Mouse (Mus musculus) embryonic facial prominence, embryonic 14.5 days (tissue): Measurements from ENCODE around the gene Gm42742. TPM values are rescaled to one million over a fixed set of nuclear protein-coding genes. Genes with fewer than 3 reads are reported as not detected.
A peak's percentile ranks its signal among the peaks of the same experiment; 100 is the strongest.

ENCODE experiments used
- ATAC-seq: fragments of 200-750 bp; cut with Nextera tagmentation; 2 replicates; pipeline ENCODE4 v1.8.0; 2017; ENCODE audit warnings: low read depth, moderate number of reproducible peaks, moderate TSS enrichment
- DNase-seq: peaks from one replicate; pipeline ENCODE4 v3.0.0-alpha.2; 2015; ENCODE audit warnings: low spot score
- H3K27ac ChIP-seq: fragments of 300-500 bp; sonication (generic); replicated peaks from 2 replicates; pipeline ENCODE4 v1.5.1; 2014; ENCODE audit warnings: low read depth, mild to moderate bottlenecking, low read length, moderate library complexity
- H3K27me3 ChIP-seq: fragments of 300-500 bp; sonication (generic); replicated peaks from 2 replicates; pipeline ENCODE4 v1.6.1; 2014; ENCODE audit warnings: low read length; ENCODE audit not compliant: control insufficient read depth, insufficient read depth
- H3K36me3 ChIP-seq: fragments of 300-500 bp; sonication (generic); 2 replicates; pipeline ENCODE4 v1.6.1; 2014; ENCODE audit warnings: low read length, mixed read lengths; ENCODE audit not compliant: control insufficient read depth, insufficient read depth
- H3K4me1 ChIP-seq: fragments of 300-500 bp; sonication (generic); 2 replicates; pipeline ENCODE4 v1.6.1; 2014; ENCODE audit warnings: antibody characterized with exemption, low read length; ENCODE audit not compliant: control insufficient read depth, insufficient read depth
- H3K4me2 ChIP-seq: fragments of 300-500 bp; sonication (generic); 2 replicates; pipeline ENCODE4 v1.6.1; 2014; ENCODE audit warnings: low read depth, mild to moderate bottlenecking, low read length, moderate library complexity, mixed read lengths
- H3K4me3 ChIP-seq: fragments of 300-500 bp; sonication (generic); 2 replicates; pipeline ENCODE4 v1.5.1; 2014; ENCODE audit warnings: low read depth, mild to moderate bottlenecking, low read length
- H3K9ac ChIP-seq: fragments of 300-500 bp; sonication (generic); 2 replicates; pipeline ENCODE4 v1.6.1; 2014; ENCODE audit warnings: low read depth, mild to moderate bottlenecking, low read length, moderate library complexity, mixed read lengths
- H3K9me3 ChIP-seq: fragments of 300-500 bp; sonication (generic); 2 replicates; pipeline ENCODE4 v1.6.1; 2016; ENCODE audit warnings: low read length; ENCODE audit not compliant: control insufficient read depth
- WGBS: fragments of 180-500 bp; shearing (Covaris S2); extraction: QIAGEN DNeasy Blood & Tissue Kit; methylation state at CpG from one replicate; pipeline ENCODE4 v1.1.7; 2014; 5-methylcytosine and 5-hydroxymethylcytosine counted together
- polyA plus RNA-seq: library from polyadenylated mRNA; unstranded; fragments of >200 nt; fragmentation: Nextera tagmentation; extraction: Ambion mirVana; gene quantifications from 2 replicates; pipeline ENCODE4 v1.2.1, GENCODE M21; 2014

Gene Gm42742
- polyA plus RNA-seq, 1 experiment from 2014 or later, result 53.5 TPM

GRCm38 (mm10) chr7:127026984-127027726, 6.3 kb upstream of the Gm42742 start, which contains the start of gene Maz:
Gene Maz, minus strand, starts transcription at chr7:127027037.
- peak within 1 kb of the TSS; percentile 98 for H3K9ac ChIP-seq
- no peaks in the 10 kb centered on the region for H3K9me3 ChIP-seq
- peak within 1 kb of the TSS; percentile 99 for H3K27ac ChIP-seq
- peaks cover 18% of the 10 kb centered on the region for H3K4me1 ChIP-seq
- H3K27me3 ChIP-seq, result no peaks in the 10 kb centered on the region
- ATAC-seq, result peak; percentile 92
- H3K36me3 ChIP-seq, result peaks cover 64% of the 10 kb centered on the region
- peak; percentile 99 for DNase-seq
- H3K4me3 ChIP-seq, result peak within 1 kb of the TSS; percentile 87
- 2% methylated on average over 29 of the region's 63 CpGs for WGBS
- H3K4me2 ChIP-seq, result peak within 1 kb of the TSS; percentile 79

GRCm38 (mm10) chr7:127026616-127026983, 5.7 kb upstream of the Gm42742 start:
- Histone ChIP-seq H3K9me3 (no peaks in the 10 kb centered on the region), H3K36me3 (peaks cover 61% of the 10 kb centered on the region), H3K4me1 (peaks cover 18% of the 10 kb centered on the region), H3K9ac (peak overlapping the region; percentile 98), H3K4me3 (peak overlapping the region; percentile 87), H3K27ac (peak overlapping the region; percentile 99), H3K4me2 (peak overlapping the region; percentile 79), H3K27me3 (no peaks in the 10 kb centered on the region)
- ATAC-seq (peak; percentile 1; the same call in 1 of the 2 replicates), DNase-seq (no peak)
- WGBS, result no CpG with 5 or more reads among the region's 48 CpGs

GRCm38 (mm10) chr7:127026161-127026600, 5.3 kb upstream of the Gm42742 start:
- Histone ChIP-seq H3K36me3 (peaks cover 57% of the 10 kb centered on the region), H3K9ac (peak overlapping the region; percentile 98), H3K4me2 (peak overlapping the region; percentile 79), H3K27ac (peak overlapping the region; percentile 99), H3K4me1 (peaks cover 18% of the 10 kb centered on the region), H3K27me3 (no peaks in the 10 kb centered on the region), H3K4me3 (peak overlapping the region; percentile 87), H3K9me3 (no peaks in the 10 kb centered on the region)
- DNase-seq, result peak; percentile 88
- WGBS, result 0% methylated on average over 7 of the region's 48 CpGs
- peak; percentile 16 for ATAC-seq

- peaks cover 18% of the 10 kb centered on the region for H3K4me1 ChIP-seq
- WGBS, result 1% methylated on average over 17 of the region's 65 CpGs
Observed at GRCm38 (mm10) chr7:127025556-127026160, 4.8 kb upstream of the Gm42742 start.

GRCm38 (mm10) chr7:127024755-127025555, 4.1 kb upstream of the Gm42742 start:
- ATAC-seq, result peak; percentile 23
- peak overlapping the region; percentile 87 for H3K4me3 ChIP-seq
- H3K4me2 ChIP-seq, result peak overlapping the region; percentile 79
- peak overlapping the region; percentile 99 for H3K27ac ChIP-seq
- 2% methylated on average over 26 of the region's 30 CpGs for WGBS
- DNase-seq, result peak; percentile 94
- H3K9ac ChIP-seq, result peak overlapping the region; percentile 98
- peaks cover 44% of the 10 kb centered on the region for H3K36me3 ChIP-seq
- H3K9me3 ChIP-seq, result no peaks in the 10 kb centered on the region
- H3K27me3 ChIP-seq, result no peaks in the 10 kb centered on the region
- peaks cover 21% of the 10 kb centered on the region for H3K4me1 ChIP-seq

More at GRCm38 (mm10) chr7:127025556-127026160, 4.8 kb upstream of the Gm42742 start:
- ATAC-seq (no peak), DNase-seq (peak; percentile 44)
- Histone ChIP-seq H3K4me2 (peak overlapping the region; percentile 79), H3K4me3 (peak overlapping the region; percentile 87), H3K9me3 (no peaks in the 10 kb centered on the region), H3K27me3 (no peaks in the 10 kb centered on the region), H3K36me3 (peaks cover 51% of the 10 kb centered on the region), H3K27ac (peak overlapping the region; percentile 99), H3K9ac (peak overlapping the region; percentile 98)

- Histone ChIP-seq H3K27me3 (no peaks in the 10 kb centered on the region), H3K4me1 (peaks cover 28% of the 10 kb centered on the region), H3K27ac (peak overlapping the region; percentile 99; the same call in 1 of the 2 replicates), H3K36me3 (peaks cover 41% of the 10 kb centered on the region), H3K9ac (peak overlapping the region; percentile 98), H3K4me3 (peak overlapping the region; percentile 87), H3K9me3 (no peaks in the 10 kb centered on the region), H3K4me2 (peak overlapping the region; percentile 79)
- ATAC-seq, result no peak
- 19% methylated on average over 19 of the region's 19 CpGs for WGBS
- DNase-seq, result no peak
Observed at GRCm38 (mm10) chr7:127023896-127024690, 3.2 kb upstream of the Gm42742 start.

GRCm38 (mm10) chr7:127023272-127023691, 2.4 kb upstream of the Gm42742 start:
- peak overlapping the region; percentile 98 for H3K9ac ChIP-seq
- H3K36me3 ChIP-seq, result peaks cover 36% of the 10 kb centered on the region
- ATAC-seq, result no peak
- H3K4me3 ChIP-seq, result peak overlapping the region; percentile 87
- no peaks in the 10 kb centered on the region for H3K27me3 ChIP-seq
- H3K27ac ChIP-seq, result no peak overlapping the region
- 85% methylated on average over 8 of the region's 13 CpGs for WGBS
- no peak for DNase-seq
- no peaks in the 10 kb centered on the region for H3K9me3 ChIP-seq
- peak overlapping the region; percentile 79 for H3K4me2 ChIP-seq
- H3K4me1 ChIP-seq, result peaks cover 34% of the 10 kb centered on the region
